Mouse (Mus musculus) liver, embryonic 14.5 days (tissue): ENCODE measurements around the gene Ube2n.

ENCODE experiments used
- CTCF ChIP-seq: IDR thresholded peaks from 2 replicates; pipeline ENCODE4 v1.5.1; 2016; ENCODE audit warnings: antibody characterized with exemption, low read depth, control low read depth
- EP300 ChIP-seq: IDR thresholded peaks from 2 replicates; pipeline ENCODE4 v1.6.1; 2016; ENCODE audit warnings: antibody characterized with exemption, low read depth

DNA sequence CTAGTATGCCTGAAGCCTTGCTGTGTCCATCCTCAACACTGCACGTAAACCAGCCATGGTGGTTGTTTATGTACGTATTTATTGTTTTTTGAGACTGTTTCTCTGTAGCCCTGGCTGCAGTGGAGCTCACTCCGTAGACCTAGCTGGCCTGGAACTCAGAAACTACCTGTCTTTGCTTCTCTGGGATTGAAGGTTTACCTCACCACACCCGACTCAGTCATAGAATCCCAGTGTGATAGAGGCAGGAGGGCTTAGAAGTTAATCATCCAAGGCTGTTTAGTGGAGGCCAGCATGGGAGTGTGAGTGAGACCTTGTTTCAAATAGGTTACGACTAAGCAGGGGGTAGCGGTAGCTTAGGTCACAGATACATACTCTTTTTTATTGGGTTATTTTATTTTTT, 2.7 kb downstream of the Ube2n start:
- TF ChIP-seq CTCF (no peak), EP300 (no peak)
